Mouse (Mus musculus) hindbrain, postnatal 0 days (tissue): ENCODE results near the gene Zfand3. TPM values are rescaled to one million over a fixed set of nuclear protein-coding genes. Genes with fewer than 3 reads are reported as not detected.
A peak's percentile ranks its signal among the peaks of the same experiment; 100 is the strongest.

ENCODE experiments used
- ATAC-seq: fragments of 200-750 bp; cut with Nextera tagmentation; 2 replicates; pipeline ENCODE4 v1.8.0; 2017; ENCODE audit warnings: mild to moderate bottlenecking, moderate TSS enrichment, moderate library complexity
- DNase-seq: peaks from one replicate; pipeline ENCODE4 v3.0.0-alpha.2; 2015; ENCODE audit warnings: low spot score
- H3K27ac ChIP-seq: fragments of 300-500 bp; sonication (generic); 2 replicates; pipeline ENCODE4 v1.5.1; 2014; ENCODE audit warnings: mild to moderate bottlenecking
- H3K27me3 ChIP-seq: fragments of 300-500 bp; sonication (generic); 2 replicates; pipeline ENCODE4 v1.6.1; 2014; ENCODE audit warnings: low read length, mixed read lengths; ENCODE audit not compliant: insufficient read depth
- H3K36me3 ChIP-seq: fragments of 300-500 bp; sonication (generic); 2 replicates; pipeline ENCODE4 v1.6.1; 2014; ENCODE audit warnings: low read length, mixed read lengths; ENCODE audit not compliant: insufficient read depth
- H3K4me1 ChIP-seq: fragments of 300-500 bp; sonication (generic); 2 replicates; pipeline ENCODE4 v1.6.1; 2014; ENCODE audit warnings: antibody characterized with exemption, low read length, mixed read lengths; ENCODE audit not compliant: insufficient read depth
- H3K4me2 ChIP-seq: fragments of 300-500 bp; sonication (generic); 2 replicates; pipeline ENCODE4 v1.6.1; 2014; ENCODE audit warnings: low read depth, mild to moderate bottlenecking, low read length, moderate library complexity, mixed read lengths
- H3K4me3 ChIP-seq: fragments of 300-500 bp; sonication (generic); 2 replicates; pipeline ENCODE4 v1.5.1; 2014; ENCODE audit warnings: low read length
- H3K9ac ChIP-seq: fragments of 300-500 bp; sonication (generic); replicated peaks from 2 replicates; pipeline ENCODE4 v1.6.1; 2014; ENCODE audit warnings: mild to moderate bottlenecking, low read length, moderate library complexity, mixed read lengths
- H3K9me3 ChIP-seq: fragments of 300-500 bp; sonication (generic); 2 replicates; pipeline ENCODE4 v1.6.1; 2016; ENCODE audit warnings: low read length, mixed read lengths
- CTCF ChIP-seq: IDR thresholded peaks from 2 replicates; pipeline ENCODE4 v1.5.1; 2016; ENCODE audit warnings: antibody characterized with exemption, control low read depth, low read depth
- whole genome bisulfite sequencing: fragments of 180-500 bp; shearing (Covaris S2); extraction: QIAGEN DNeasy Blood & Tissue Kit; methylation state at CpG from one replicate; pipeline ENCODE4 v1.1.7; 2014; 5-methylcytosine and 5-hydroxymethylcytosine counted together
- polyA plus RNA-seq: library from polyadenylated mRNA; unstranded; fragments of >200 nt; fragmentation: Nextera tagmentation; extraction: Ambion mirVana; gene quantifications from 2 replicates; pipeline ENCODE4 v1.2.1, GENCODE M21; 2015
- total RNA-seq: library from RNA; depleted of rRNA; stranded (reverse); fragments of >200 nt; gene quantifications from 2 replicates; pipeline ENCODE4 v1.2.3, GENCODE M21; 2014

Zfand3 gene
- total and polyA plus RNA-seq, 2 experiments from 2014 or later: 50.6 to 84.5 TPM

- no peak for TF ChIP-seq CTCF
- Histone ChIP-seq H3K9ac (no peak overlapping the region), H3K4me2 (no peak overlapping the region), H3K27me3 (no peaks in the 10 kb centered on the region), H3K27ac (no peak overlapping the region), H3K4me3 (no peak overlapping the region), H3K36me3 (no peaks in the 10 kb centered on the region), H3K4me1 (no peaks in the 10 kb centered on the region), H3K9me3 (no peaks in the 10 kb centered on the region)
- no peak for DNase-seq
- WGBS: 95% methylated on average over 7 of the region's 7 CpGs
- ATAC-seq: no peak
Observed at GRCm38 (mm10) chr17:29973226-29973625, 31.3 kb upstream of the Zfand3 start.

GRCm38 (mm10) chr17:29975731-29976130 lies 28.8 kb upstream of the Zfand3 start:
- peak; percentile 82 for ATAC-seq
- WGBS: 8% methylated on average over 8 of the region's 8 CpGs

GRCm38 (mm10) chr17:29979020-29979419 lies 25.5 kb upstream of the Zfand3 start:
- H3K9ac ChIP-seq: no peak overlapping the region
- DNase-seq: no peak
- no peaks in the 10 kb centered on the region for H3K4me1 ChIP-seq
- ATAC-seq: no peak
- H3K9me3 ChIP-seq: no peaks in the 10 kb centered on the region
- no peak overlapping the region for H3K4me3 ChIP-seq
- H3K36me3 ChIP-seq: no peaks in the 10 kb centered on the region
- H3K4me2 ChIP-seq: no peak overlapping the region
- H3K27ac ChIP-seq: no peak overlapping the region
- 51% methylated on average over 4 of the region's 4 CpGs for WGBS
- TF ChIP-seq CTCF: no peak
- no peaks in the 10 kb centered on the region for H3K27me3 ChIP-seq

More at GRCm38 (mm10) chr17:29975731-29976130, 28.8 kb upstream of the Zfand3 start:
- DNase-seq: peak; percentile 92
- H3K4me2 ChIP-seq: no peak overlapping the region
- no peaks in the 10 kb centered on the region for H3K36me3 ChIP-seq
- no peaks in the 10 kb centered on the region for H3K4me1 ChIP-seq
- TF ChIP-seq CTCF: peak; percentile 94
- H3K27me3 ChIP-seq: no peaks in the 10 kb centered on the region
- H3K27ac ChIP-seq: no peak overlapping the region; the same call in 1 of the 2 replicates
- H3K4me3 ChIP-seq: no peak overlapping the region
- H3K9me3 ChIP-seq: no peaks in the 10 kb centered on the region
- no peak overlapping the region for H3K9ac ChIP-seq

- Histone ChIP-seq H3K9ac (no peak overlapping the region), H3K4me3 (no peak overlapping the region), H3K27me3 (no peaks in the 10 kb centered on the region), H3K4me2 (no peak overlapping the region), H3K36me3 (no peaks in the 10 kb centered on the region), H3K27ac (no peak overlapping the region), H3K9me3 (no peaks in the 10 kb centered on the region), H3K4me1 (no peaks in the 10 kb centered on the region)
- ATAC-seq (no peak), DNase-seq (no peak)
- 85% methylated on average over 7 of the region's 7 CpGs for WGBS
- no peak for TF ChIP-seq CTCF
Observed at GRCm38 (mm10) chr17:29979841-29980240, 24.7 kb upstream of the Zfand3 start.

- H3K27me3 ChIP-seq: no peaks in the 10 kb centered on the region
- ATAC-seq: no peak
- WGBS: 59% methylated on average over 8 of the region's 8 CpGs
- no peak for DNase-seq
- H3K9me3 ChIP-seq: no peaks in the 10 kb centered on the region
- no peak overlapping the region for H3K4me2 ChIP-seq
- no peak for TF ChIP-seq CTCF
- H3K4me1 ChIP-seq: no peaks in the 10 kb centered on the region
- H3K36me3 ChIP-seq: no peaks in the 10 kb centered on the region
- no peak overlapping the region for H3K9ac ChIP-seq
- H3K27ac ChIP-seq: no peak overlapping the region
- H3K4me3 ChIP-seq: no peak overlapping the region
Observed at GRCm38 (mm10) chr17:29981568-29981967, 23.0 kb upstream of the Zfand3 start.

- peak; percentile 35 for DNase-seq
- no peak for ATAC-seq
- no peak overlapping the region for H3K27ac ChIP-seq
- no peak overlapping the region for H3K4me3 ChIP-seq
- 58% methylated on average over 5 of the region's 5 CpGs for WGBS
- no peak for TF ChIP-seq CTCF
- no peaks in the 10 kb centered on the region for H3K9me3 ChIP-seq
- no peak overlapping the region for H3K4me2 ChIP-seq
- H3K4me1 ChIP-seq: no peaks in the 10 kb centered on the region
- H3K36me3 ChIP-seq: no peaks in the 10 kb centered on the region
- H3K9ac ChIP-seq: no peak overlapping the region
- no peaks in the 10 kb centered on the region for H3K27me3 ChIP-seq
Observed at GRCm38 (mm10) chr17:29983190-29983589, 21.3 kb upstream of the Zfand3 start.

GRCm38 (mm10) chr17:29984931-29985330 lies 19.6 kb upstream of the Zfand3 start:
- H3K27ac ChIP-seq: no peak overlapping the region
- H3K27me3 ChIP-seq: no peaks in the 10 kb centered on the region
- H3K4me2 ChIP-seq: no peak overlapping the region
- ATAC-seq (no peak), DNase-seq (no peak)
- no peaks in the 10 kb centered on the region for H3K36me3 ChIP-seq
- H3K9me3 ChIP-seq: no peaks in the 10 kb centered on the region
- H3K4me1 ChIP-seq: no peaks in the 10 kb centered on the region
- no peak overlapping the region for H3K9ac ChIP-seq
- no peak overlapping the region for H3K4me3 ChIP-seq
- WGBS: 83% methylated on average over 7 of the region's 7 CpGs
- TF ChIP-seq CTCF: no peak
